Mouse (Mus musculus): ENCODE results near the gene Knop1.

Knop1 gene

DNA sequence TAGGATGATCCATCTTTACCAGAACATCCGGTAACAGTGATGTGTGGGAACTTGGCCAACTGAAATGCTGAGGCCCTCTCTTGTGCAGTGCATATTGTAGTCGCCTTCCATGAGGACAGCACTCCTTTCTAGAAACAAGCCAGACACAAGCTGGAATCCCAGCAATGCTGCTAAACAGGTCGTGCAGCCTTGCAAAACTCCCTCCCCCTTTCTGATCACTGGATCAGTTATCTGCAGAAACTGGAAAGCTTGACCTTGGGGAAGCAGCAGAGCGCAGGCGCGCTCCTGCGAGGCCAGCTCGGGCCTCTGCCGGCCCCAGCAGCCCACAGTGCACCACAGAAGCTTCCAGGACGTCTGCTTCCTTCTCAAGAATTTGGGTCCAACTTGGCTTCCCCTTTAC, 7.3 kb downstream of the Knop1 start:
- no peak for DNase-seq (ENCODE audit: low spot score)

DNA sequence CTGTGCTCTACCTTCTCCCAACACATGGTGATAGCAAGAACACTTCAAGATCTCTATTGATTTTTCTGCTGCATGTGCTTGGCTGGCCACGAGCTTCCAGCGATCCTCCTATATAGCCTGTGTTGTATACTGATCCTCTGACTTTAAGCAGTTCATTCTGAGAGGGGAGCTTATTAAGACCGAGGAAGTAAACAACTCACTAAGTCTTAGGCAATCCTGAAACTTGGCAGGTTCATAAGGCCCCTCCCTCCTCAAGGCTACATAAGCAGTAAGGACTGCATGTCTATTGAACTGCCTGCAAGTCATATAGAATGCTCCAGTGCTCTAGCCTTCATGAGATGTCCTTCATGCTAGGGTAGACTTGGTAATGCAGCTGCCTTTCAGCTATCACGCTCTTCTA, 9.7 kb downstream of the Knop1 start:
- no peak for DNase-seq (ENCODE audit: low spot score)

DNA sequence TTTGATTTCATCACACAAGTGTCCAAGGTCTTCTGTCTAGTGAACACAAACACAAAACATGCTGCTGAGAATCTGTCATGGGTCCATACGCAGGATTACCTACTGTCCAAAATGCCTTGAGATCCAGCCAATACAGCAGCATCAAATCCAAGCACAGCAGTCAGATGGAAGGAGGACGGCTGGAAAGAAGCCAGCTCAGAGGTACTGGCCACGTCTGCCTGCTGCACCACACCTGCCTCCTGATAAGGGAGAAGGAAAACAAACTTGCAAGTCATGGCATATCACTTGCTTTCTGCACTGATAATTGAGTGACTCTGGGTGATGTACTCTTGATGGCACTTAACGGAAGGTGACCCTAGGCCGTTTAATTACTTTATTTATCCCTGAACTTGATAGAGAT, 10.9 kb downstream of the Knop1 start:
- DNase-seq (ENCODE audit: low spot score), result no peak

DNA sequence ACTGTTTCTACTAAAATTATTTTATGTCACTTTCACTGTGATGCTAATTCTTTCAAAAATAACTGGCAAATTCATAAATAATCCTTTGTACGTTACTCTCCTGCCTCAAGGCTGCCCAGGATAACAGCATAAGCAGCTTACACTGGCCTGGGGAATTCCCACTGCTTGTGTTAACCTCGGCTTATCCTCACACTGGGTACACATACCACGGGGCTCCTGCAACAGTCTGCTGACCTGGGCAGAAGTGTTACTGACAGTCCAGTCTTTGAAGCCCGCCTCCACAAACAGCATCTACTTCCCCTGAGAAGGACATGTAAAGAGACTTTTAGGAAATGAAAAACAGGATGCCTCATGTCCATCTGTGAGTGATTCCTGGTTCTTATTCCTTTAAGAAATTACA, 13.1 kb downstream of the Knop1 start:
- no peak for DNase-seq (ENCODE audit: low spot score)

DNA sequence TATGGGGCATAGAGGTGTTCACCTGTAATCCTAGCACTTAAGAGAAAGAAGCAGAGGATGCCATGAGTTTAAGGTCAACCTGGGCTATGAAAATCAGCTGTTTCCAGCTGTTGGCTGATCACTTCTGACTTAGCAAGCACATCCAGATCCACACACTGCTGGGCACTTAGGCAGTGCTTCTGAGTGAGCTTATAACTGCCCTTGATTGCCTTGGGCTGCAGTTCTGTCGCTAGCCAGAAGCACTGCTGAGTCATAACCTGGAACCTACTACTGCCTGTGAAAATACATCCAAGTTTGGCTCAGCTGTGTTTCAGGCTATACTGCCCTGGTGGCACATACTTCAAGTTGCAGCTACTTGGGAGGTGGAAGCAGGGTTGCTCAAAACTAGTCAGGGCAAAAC, 14.3 kb downstream of the Knop1 start:
- DNase-seq (ENCODE audit: low spot score), result no peak

DNA sequence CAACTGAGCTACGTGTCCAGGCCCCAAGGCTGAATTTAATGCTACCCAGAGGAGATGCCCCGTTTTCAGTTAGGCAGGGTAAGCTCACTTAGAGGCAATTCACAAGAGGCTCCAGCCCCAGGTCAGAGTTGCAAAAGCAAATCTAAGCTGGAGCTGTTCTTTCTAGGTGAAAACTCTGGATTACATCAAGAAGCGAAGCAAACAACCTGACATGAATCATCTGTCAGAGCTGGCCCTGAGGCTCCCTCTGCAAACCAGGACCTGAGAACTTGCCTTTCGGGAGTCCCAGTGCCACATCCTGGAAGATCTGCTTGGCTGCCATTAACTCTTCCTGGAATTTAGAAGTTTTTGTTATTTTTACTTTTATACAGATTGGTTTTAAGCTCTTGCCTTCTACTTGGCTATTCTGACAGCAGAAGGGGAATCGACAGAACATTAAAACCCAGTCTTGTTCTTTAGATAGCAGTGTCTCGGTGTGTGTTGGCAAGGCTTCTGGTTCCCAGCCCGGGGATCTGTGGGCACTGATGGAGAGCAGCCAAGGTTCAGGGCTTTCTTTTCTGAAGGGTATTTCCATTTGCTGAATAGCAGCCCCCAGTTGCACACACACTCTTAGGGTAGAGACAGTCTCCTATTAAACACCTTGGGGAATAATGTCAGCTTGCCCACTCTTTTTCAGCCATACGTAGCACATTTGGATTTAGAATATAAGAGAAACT, 14.9 kb downstream of the Knop1 start:
- DNase-seq (ENCODE audit: low spot score), result no peak

DNA sequence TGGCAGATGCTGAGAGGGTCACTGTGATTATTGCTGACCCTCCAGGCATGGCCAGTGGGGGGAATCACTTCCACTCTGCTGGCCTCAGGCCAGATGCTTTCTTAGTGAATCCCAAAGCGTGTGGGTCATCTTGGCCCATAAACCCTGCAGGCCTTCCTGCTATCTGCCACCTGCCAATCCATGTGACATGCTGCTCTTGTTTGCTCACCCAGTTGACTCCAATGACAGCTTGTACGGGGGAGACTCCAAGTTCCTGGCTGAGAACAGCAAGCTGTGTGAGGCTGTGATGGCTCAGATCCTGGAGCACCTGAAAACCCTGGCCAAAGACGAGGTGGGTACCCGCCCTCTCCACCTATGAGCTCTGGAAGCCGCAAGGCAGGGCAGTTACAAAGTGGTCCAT, 18.2 kb downstream of the Knop1 start:
- no peak for DNase-seq (ENCODE audit: low spot score)

DNA sequence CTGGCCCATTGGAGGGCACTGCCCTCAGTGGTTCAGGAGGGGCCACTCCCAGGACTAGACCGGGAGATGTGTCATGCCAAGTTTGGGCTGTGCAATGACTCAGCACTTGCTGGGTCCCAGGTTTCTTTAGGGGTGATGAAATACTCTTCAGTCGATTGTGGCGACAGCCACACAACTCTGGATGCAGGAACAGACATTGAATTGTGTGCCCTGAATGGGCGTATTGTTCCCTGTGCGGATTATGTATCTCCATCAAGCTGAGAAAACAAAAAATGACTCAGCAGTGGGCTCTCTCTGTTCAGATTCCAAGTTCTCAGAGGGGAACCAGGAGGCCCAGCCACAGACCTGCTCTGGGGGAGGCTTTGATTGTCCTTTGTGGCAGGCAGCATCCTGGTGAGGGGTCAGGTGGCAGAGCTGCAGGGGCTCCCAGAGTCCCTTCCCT, 28.1 kb downstream of the Knop1 start:
- DNase-seq (ENCODE audit: low spot score), result no peak

DNA sequence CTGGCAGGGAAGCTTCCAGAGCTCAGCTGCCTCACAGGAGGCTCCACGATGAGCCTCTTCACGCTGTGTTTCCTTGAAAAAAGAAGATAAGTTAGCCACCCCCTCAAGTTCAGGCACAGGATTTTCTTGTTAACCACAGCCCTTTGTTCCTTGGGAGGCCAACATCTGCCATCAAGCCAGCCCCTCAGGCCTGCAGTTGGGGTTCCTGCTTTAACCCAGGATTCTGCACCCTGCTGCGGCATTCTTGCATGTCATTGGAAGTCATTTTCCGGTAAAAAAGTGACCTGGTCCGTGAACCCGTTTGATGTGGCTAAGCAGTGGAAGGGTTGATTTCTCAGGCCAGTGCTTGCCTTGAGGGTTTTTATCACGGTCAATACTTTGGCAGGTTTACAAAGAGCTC, 31.6 kb downstream of the Knop1 start:
- DNase-seq (ENCODE audit: low spot score), result no peak

DNA sequence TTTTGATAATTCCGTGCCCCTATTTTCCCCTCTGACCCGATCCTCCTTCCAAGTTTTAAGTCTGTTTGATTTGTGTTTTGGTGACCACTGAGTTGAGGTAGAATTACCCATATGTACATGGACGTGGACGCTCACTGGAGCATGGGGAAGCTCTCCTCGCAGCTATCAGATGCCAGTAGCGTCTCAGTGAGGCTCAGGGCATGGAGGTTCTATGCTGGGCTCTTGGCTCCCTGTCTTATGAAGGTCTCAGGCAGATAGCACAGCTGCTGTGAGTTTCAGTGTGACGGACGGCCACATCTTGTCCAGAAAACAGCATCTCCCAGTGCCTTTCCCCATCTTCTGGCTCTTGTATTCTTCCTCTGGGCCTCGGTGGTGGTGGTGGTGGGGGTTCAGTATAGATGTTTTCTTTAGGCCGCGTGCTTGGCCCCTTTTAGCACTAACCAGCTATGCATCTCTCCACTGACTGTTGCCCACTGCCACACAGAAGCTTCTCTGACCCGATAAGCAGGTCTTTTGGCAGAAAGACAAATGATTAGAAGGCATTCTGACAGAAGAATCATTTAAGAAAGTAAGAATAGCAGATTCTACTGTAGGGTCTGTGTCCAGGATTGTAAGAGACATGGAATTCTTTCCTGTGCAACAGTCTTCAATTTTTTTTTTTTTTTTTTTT, 34.0 kb downstream of the Knop1 start:
- DNase-seq (ENCODE audit: low spot score), result no peak

DNA sequence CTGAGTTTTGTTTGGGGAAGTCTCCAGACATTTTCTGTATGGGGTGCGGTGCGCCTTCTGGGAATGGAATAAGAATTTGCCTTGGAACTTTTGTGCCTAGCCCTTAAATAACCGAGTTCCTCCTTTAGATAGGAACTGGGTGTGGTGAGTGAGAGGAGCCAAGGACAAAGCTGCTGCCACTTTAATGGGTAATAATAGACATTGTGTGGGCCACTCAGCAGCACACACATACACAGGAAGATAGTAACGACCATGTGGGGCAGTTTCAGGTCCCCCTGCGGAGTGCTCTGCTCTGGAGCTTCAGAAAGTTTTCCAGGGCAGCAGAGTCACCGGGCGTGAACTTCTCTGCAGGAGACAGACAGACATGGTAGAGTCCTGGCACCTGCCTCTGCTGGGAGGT, 34.7 kb downstream of the Knop1 start:
- no peak for DNase-seq (ENCODE audit: low spot score)

DNA sequence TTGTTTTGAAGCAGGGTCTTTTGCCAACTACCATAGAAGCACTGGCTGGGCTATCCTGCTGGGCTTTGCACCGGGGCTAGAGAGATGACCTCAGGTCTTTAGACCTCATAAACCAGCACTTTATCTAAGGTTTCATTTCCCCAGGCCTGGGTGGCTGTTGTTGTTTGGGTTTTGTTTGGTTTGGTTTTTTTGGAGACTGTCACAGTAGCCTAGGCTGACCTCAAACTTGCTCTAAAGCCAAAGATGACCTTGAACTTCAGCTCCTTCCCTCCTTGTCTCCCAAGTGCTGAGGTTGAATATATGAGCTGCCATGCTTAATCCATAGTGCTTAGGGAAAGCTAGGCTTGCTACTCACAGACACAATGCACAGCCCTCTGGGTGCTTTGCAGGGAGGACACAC, 36.4 kb downstream of the Knop1 start:
- DNase-seq (ENCODE audit: low spot score), result no peak

DNA sequence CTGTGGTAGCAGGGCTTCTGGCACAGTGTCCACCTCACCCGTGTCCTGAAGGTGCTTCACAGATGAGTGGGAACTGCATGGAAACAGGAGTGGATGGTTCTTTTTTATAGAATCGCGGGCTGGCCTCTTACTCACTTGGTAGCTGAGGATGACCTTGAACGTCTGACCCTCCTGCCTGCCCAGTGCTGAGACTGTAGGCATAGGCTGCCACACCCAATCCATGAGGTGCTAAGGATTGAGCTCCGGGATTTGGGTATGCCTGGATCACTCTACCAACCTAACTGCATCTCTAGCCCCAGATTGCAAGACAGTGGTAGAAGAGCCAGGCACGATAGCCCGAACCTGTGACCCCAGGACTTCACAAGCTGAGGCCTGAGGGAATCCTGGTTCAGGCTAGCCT, 38.3 kb downstream of the Knop1 start:
- no peak for DNase-seq (ENCODE audit: low spot score)

DNA sequence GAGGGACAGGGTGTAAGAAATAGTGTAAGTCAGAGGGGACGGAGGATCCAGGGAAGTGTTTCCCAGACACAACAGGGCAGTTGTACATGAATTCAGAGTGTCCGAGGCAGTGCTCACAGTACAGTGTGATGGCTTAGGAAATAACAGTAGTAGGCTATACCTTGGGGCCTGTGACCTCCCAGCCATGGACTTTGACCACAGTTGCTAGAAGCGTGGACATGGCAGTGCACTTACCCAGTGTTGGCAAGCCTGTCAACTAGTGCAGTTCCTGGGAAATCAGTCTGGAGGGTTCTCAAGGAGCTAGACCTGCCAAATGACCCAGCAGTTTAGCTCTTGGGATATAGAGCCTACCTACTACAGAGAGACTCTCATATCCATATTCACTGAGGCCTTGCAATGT, 39.8 kb downstream of the Knop1 start:
- DNase-seq (ENCODE audit: low spot score), result no peak

DNA sequence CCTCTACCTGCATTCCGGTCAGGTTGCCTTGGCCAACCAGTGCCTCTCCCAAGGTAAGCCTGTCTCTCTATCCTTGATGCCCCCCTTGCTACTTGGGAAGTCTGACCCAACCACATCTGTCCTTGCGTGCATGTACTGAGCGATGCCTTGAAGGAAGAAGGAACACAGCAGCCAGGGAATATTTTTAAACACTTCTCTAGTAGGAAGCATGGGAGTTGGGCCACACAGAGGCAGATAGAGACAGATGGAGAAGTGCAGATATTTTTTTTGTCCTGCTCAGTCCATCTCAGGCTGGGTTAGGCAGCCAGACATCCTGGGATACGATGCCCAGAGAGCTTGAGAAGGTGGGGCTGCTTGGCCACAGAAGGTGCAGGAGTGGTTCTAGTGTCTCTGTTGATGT, 42.5 kb downstream of the Knop1 start:
- DNase-seq (ENCODE audit: low spot score), result no peak

DNA sequence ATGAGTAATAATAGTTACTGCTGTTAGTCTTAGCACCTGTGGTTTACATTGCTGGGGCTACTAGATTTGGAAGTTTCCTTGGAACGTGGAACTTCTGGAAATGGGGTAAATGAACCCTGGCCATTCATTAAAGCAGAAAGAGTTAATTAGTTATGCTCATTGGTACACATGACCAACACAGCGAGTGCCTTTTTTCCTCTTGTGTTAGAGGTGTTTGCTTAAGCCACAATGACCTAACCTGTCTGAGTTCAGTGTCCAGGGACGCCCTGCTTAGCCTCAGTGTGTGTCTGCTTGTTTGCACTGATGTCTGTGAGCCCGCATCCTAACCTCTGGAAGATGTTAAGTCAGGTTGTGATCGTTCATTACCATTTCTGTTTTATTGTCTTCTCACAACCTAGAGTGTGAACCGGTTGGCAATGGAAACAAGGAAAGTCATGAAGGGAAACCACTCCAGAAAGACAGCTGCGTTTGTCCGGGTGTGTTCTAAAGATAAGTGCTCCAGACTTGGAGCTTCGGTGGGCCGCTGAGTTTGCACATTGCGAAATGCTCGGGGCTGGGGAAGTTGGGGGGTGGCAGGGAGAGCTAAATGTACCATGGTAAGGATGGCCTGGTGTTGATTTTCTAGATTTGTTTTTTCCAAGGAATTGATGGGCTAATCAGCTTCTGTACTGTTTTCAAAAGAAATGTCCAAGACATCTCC, 44.5 kb downstream of the Knop1 start:
- no peak for DNase-seq (ENCODE audit: low spot score)

DNA sequence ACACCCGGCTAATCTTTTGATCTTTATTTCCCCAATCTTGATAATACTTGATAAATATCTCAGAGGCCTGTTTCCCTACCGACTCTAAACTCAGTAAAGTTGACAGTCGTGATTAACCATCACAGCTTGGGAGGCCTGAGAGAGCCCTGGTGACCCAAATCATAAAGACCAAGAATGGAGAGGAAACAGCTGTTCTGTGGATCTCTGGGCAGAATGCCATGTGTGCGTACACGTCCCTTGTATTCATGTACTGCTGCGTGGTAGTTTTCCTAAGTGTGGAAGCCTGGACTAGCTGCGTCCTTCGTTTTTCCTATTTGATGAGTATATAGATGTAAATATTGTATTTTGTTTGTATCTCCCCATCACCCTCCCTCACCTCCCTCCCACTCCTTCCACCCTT, 48.2 kb downstream of the Knop1 start:
- no peak for DNase-seq (ENCODE audit: low spot score)

DNA sequence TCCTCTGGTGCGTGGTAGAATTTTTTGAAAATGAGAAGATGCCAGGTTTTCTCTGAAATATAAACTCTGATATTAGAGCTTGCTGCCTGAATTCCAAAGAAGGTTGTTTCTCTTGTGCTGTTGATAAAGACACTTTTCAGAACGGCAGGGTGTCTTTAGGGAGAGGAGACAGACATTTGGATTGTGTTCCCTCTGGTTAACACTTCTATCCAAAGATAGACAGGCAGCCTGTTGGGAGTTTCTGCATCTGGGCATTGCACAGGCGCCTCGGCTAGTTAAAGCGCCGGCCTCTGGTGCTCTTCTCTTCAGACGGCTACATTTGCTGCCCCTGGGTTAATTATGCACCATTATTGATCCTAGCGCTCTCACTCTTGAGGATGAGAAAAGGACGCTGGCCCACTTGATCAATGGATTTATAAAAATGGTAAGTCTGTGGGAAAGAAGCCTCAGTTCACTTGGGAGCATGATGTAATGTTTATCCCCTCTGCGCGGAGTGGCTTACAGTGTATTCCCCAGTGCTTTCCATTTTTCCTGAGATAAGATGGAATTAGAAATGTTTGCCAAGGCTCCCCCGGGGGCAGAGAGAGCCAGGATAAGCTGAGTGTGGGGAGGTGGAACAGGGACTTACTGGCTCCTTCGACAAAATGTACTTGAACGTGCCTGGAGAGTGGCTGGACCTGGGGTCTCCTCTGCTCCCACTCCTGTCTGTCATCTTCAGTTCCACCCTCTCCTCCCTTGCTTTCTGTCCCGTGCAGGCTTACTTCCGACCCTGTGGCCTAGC, 49.2 kb downstream of the Knop1 start:
- no peak for DNase-seq (ENCODE audit: low spot score)

DNA sequence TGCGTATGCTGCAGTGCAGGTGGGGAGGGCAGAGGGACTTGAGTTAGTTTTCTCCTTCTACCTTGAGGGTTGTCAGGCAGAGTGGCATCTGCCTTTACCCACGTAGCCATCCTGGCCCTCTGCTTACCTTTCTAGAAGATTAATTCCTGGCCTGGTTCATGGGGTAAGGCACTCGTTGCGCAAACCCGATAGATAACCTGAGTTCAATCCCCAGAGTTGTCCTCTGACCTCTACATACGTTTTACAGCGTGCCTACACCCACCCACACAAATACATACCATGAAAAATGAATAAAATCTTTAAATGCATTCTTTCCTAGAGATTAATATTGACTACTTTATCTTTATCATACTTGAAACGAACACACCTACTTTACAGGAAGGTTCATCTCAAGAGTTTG, 52.6 kb downstream of the Knop1 start:
- no peak for DNase-seq (ENCODE audit: low spot score)

DNA sequence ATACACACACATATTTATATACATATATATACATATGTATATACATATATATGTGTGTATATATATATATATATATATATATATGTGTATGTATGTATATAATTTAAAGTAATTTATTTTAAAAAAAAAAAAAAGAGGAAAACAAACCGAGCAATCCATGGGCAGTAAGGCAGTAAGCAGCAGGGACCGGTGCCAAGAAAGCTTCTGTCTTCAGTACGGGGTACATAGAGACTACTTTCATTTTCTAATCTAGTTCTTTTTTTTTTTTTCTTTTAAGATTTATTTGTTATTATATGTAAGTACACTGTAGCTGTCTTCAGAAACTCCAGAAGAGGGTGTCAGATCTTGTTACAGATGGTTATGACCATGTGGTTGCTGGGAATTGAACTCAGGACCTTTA, 54.3 kb downstream of the Knop1 start:
- DNase-seq (ENCODE audit: low spot score), result no peak

DNA sequence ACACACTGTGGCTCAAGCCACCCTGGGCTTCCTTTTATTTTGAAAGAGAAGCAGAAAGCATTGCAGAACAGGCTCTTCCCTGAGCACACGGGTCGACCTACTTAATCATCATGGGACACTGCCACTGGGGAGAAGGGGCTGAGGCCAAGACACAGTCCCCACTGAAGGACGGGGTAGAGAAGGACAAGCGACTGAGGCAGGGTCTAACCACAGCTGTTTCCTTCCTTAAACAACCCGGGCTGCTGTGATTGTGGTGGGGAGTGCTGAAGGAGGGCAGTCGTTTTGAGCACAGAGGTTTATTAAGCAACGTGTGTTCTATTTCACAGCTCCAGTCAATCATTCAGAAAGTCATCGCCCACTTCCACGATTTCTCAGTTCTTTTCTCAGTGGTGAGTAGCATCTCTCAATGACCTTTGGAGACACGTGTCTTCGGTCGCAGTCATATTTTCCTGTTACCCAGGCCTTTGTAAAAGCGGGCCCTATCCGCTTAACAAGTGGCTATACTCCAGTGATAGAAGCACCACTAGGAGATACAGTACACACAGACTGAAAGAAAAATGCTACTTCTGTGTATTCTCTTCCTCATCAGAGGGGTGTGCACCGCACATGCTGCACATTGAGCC, 55.8 kb downstream of the Knop1 start:
- no peak for DNase-seq (ENCODE audit: low spot score)

DNA sequence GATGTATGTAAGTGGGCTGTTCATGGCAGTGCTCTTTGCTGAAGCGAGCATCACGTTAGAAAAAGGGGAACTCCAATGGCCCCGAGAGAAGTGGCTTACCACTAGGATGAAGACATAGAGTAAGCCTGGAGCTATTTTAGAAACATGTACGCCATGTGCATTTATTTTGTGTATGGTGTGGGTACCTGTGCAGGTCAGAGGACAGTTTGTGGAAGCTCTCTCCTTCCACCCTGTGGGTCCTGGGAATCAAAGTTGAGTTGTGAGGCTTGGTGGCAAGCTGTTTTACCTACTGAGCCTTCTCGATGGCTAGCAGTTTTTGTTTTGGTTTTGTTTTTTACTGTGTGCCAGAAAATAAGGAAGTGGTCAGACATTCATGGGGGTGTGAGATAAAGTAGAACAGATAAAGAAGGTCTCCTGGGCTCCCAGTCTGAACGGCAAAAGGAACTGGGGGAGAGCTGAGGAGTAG, 57.9 kb downstream of the Knop1 start:
- DNase-seq (ENCODE audit: low spot score), result no peak
